Mouse (Mus musculus): ENCODE results near the gene Tmod2.

DNA sequence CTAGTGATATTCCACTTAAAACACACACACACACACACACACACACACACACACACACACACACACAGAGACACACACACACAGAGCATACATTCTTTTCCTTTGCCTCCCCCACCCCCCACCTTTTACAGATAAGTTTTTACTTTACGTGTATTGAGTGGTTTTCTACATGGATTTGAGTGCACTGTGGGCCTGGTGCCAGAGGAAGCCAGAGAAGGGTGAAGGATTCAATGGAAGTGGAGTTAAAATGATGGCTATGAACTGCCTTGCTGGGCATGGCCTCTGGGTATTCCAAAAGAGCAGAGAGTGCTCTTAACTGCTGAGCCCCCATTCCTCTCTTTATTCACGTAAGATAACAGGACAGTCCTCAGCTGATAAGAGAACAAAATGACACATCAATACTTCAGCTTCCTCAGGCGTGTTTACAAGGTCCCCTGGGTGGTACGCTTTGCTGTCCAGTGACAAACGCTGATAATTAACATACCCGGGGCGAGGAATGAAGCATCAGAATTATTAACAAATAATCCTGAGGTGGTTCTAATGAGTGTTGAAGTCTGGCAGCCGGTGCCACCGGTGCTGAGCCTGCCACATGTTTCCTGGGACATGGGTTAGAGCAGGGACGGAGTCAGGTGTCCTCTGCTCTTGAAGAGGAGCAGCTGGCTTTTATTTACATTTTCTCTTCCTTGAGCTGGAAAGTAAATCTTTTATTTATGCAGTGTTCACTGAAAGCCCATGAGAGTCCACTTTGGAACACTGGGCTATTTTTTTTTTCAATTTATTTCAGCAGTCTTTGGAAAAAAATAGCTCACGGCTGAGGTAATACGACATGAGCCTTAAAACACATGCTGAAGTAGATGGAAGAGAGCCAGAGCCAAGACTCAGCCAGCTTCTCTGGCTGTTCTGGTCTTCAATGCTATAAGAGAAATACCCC is 43.1 kb upstream of the Tmod2 start:
- no peak for TF ChIP-seq POLR2A (IDR thresholded peaks at IDR 0.05; ENCODE audit: extremely low read depth, insufficient read depth, low read length)
- no peak for TF ChIP-seq CTCF (IDR thresholded peaks at IDR 0.05; ENCODE audit: low read depth, low read length)
